Mouse (Mus musculus) embryo, embryonic 10 days (tissue): ENCODE results near the gene Vmn2r39.
"Not testable (repeated sequence)": the region's sequence is repeated elsewhere in the genome, so short reads cannot be mapped to it uniquely, and the experiment has no call there.

Experiments
- DNase-seq: peaks from one replicate; pipeline ENCODE4 v3.0.0-alpha.2; 2015; ENCODE audit warnings: low spot score

Vmn2r39 gene

GRCm38 (mm10) chr7:9030698-9031097, at the start of gene Vmn2r39:
TSS of gene Vmn2r39 (minus strand) at chr7:9030798.
- DNase-seq = not testable (repeated sequence)

GRCm38 (mm10) chr7:9065353-9065752, 34.8 kb upstream of the Vmn2r39 start:
- DNase-seq = not testable (repeated sequence)
